Mouse (Mus musculus): ENCODE measurements around the gene Amer2. TPM values are rescaled to one million over a fixed set of nuclear protein-coding genes. Genes with fewer than 3 reads are reported as not detected.
A peak's percentile ranks its signal among the peaks of the same experiment; 100 is the strongest.

The Amer2 gene
- total RNA-seq, 2 experiments from 2014 or later: 37.3 to 38.0 TPM

DNA sequence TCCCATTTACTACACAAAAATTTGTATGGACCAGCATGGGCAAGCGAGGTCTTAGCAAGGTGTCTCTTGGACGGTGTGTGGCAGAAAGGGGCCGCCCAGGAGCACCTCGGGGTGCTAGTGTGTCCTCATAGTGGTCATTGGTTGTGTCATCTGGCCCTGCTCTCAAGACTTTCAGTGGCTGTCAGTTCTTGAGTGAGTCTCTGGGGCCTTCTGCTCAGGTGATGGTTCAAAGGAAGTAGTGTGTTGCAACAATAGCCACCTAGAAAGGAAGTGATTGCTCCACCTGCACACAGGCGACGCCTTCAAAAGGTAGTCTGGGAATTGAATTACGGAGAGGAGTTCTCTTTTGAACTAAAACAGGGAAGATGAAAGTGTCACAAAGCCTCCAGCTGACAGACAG lies 11.2 kb downstream of the Amer2 start:
- no peak for DNase-seq (ENCODE audit: low spot score in 2 of 2)
- intact Hi-C loops (cut with DNase I): loop anchor here (5.0 kb wide), 1 partner anchor 132 kb away; the partner anchor contains the start of genes Gm49336 and Nupl1

DNA sequence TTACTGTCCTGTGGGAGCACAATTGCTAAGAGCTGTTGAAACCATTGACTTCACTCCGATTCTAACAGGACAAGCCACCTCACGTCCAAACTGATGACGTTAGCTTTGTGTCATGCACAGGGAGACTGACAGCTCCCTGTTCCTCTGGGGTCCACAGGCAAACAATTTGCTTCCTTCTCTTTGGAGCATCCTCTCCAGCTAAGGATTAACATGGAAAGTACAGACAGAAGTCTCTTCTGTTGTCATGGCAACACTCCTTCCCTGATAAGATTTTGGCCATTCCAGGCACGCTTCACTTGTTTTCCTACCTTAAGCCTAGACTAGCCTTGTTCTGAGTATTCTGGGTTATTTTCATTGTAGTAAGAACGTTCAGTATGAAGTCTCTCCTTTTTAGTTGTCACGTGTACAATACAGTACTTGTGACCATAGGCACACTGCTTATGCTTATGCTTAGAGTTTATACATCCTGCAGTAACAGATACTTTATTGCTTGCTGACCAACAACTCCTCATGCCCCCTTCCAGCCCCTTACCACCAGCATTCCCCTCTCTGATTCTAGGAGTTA lies 12.1 kb downstream of the Amer2 start:
- intact Hi-C loops (cut with DNase I): no loop called here
- DNase-seq (ENCODE audit: low spot score in 2 of 2): no peak

DNA sequence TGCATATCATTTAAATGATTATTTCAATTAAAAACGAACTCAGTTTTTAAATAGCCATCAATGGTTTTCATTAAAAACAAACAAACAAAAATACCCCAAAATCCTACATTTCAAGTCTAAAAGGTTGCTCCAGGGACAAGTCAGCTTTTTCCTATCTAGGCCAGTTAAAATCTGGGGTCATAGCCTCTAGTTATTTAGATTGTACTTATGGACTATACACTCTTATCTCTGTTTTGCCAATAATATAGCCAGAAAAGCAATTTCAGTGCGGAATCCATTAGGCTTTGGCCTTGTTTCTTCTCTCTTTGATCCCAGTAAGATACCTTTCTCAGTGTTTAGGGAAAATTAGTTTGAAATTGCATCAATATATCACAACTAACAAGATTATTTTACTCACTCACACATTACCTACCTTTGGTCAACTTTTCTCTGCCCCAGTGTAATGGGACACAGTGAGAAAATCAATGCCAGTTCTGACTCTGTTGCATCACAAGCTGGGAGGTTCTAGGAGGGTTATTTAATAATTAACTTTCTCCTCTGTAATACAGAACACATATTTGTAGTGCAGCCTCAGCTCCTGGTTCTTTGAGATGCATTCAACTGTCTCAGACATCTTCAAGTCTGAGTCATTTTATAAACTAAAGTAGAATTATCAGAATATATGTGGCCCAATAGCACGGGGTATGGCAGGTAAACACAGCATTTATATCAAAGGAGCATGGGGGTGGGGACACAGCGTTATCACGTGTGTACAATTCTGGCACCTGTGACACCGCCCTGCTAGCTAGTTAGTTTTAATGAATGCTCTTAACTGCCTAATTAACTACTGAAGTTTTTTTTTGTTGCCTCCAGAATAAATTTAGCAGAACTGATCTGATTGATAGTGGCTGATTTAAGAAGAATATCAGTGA lies 13.8 kb downstream of the Amer2 start:
- DNase-seq (ENCODE audit: low spot score in 2 of 2): no peak
- intact Hi-C loops (cut with DNase I): no loop called here

GRCm38 (mm10) chr14:60388332-60388731 lies 15.3 kb downstream of the Amer2 start:
- DNase-seq (ENCODE audit: low spot score in 2 of 2): no peak
- intact Hi-C loops (cut with DNase I): no loop called here

- intact Hi-C loops (cut with DNase I): no loop called here
- DNase-seq (ENCODE audit: low spot score in 2 of 2): no peak
Measured at GRCm38 (mm10) chr14:60392202-60392601, 19.1 kb downstream of the Amer2 start.

DNA sequence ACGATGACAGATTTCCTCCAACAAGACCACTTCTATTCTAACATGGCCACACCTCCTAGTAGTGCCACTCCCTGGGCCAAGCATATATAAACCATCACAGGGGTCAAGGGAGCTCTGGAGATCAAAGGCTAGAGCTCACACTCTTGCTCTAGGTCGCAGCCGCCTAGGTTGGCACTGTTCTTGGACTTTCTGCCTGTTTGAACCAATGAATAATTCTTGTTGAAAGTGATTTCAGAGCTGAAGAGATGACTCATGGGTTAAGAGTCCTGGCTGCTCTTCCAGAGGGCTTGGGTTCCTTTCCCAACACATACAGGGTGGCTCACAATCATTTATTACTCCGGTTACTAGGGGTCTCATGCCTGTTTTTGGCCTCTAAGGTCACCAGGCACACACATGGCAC lies 24.3 kb downstream of the Amer2 start:
- intact Hi-C loops (cut with DNase I): no loop called here
- no peak for DNase-seq (ENCODE audit: low spot score in 2 of 2)

DNA sequence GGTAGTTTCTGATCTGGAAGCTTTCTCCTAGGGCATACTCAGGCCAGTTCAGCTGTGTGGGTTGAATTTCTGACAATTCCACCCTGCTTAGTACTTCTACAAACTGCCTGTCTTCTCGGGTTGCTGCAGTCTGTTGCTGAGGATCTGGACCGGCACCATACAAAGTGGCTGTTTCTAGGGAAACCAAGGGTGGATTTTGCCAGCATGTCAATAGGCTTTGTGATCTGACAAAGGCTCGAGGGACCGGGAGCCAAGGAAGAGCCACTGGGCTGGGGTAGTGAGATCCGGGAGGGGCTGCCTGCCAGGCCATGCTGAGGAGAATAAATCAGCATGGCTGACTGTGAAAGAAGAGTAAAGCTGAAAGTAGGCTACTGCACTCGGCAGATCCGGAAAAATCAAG lies 25.8 kb downstream of the Amer2 start:
- intact Hi-C loops (cut with DNase I): no loop called here
- DNase-seq (ENCODE audit: low spot score in 2 of 2): peak in 1 of 2 experiments; percentile 61

- intact Hi-C loops (cut with DNase I): no loop called here
- peak in 1 of 2 experiments; percentile 67 for DNase-seq (ENCODE audit: low spot score in 2 of 2)
Measured at GRCm38 (mm10) chr14:60403228-60403627, 30.2 kb downstream of the Amer2 start.

- intact Hi-C loops (cut with DNase I): no loop called here
- no peak for DNase-seq (ENCODE audit: low spot score in 2 of 2)
Measured at GRCm38 (mm10) chr14:60405829-60406228, 32.8 kb downstream of the Amer2 start.

- DNase-seq (ENCODE audit: low spot score in 2 of 2): no peak
- intact Hi-C loops (cut with DNase I): no loop called here
Measured at GRCm38 (mm10) chr14:60406543-60406942, 33.5 kb downstream of the Amer2 start.

GRCm38 (mm10) chr14:60407319-60407718 lies 34.3 kb downstream of the Amer2 start:
- intact Hi-C loops (cut with DNase I): no loop called here
- DNase-seq (ENCODE audit: low spot score in 2 of 2): no peak

DNA sequence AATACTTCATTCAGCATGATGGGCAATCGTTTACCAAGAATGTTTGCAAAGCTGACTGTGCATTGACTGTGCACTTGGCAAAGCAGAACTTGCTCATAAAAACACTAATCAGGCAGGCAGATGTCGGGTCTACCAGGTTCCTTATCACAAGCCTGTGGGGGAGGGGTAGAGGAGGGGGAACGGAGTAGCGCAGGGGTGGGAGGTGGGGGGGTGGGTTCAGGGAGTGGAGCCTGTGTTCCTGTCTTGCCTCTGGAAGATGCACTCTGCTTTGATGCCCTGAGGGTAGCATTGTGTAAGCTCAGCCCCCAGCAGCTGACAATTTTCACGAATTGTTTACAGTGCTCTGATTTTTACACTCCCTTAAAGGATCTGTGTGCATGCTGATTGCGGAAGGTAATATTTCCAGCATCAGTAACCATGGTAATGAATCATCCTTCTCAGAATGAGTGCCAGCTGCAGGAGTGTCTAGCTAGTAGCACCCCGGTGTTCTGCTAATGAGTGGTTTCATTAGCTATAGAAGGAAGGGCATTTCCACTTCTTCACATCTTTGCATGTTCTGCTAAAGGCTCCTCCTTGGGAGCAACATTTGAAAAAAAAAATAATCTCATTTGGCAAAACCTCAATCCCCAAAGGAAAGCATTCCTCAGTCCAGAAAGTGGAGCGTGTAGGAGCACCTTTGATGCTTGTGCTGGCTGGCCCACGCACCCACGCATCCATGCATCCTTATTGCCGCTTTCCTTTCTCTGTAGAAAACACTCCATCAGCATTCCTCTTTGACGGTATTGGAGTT lies 36.8 kb downstream of the Amer2 start:
- intact Hi-C loops (cut with DNase I): no loop called here
- peak; percentile 54 to 80 for DNase-seq (ENCODE audit: low spot score in 2 of 2)

DNA sequence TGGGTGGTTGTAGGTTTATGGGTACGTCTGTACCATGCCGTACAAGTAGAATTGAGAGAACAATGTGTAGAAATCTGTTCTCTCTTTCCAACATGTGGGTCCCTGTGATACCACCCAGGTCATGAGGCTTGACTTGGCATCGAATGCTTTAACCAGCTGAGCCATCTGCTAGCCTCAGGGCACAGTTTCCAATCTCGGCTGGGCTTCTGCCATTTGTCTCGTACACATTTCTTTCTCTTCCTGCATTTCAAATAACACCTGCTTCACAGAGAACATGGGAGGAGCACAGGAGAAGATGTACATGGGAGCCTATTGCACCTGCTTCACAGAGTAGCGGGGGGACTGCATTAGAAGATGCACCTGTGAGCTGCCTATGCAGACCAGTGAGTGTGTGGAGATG lies 38.2 kb downstream of the Amer2 start:
- intact Hi-C loops (cut with DNase I): no loop called here
- no peak for DNase-seq (ENCODE audit: low spot score in 2 of 2)

- intact Hi-C loops (cut with DNase I): loop anchor here (1.0 kb wide), 1 partner anchor 36 kb away; no protein-coding TSS in a partner anchor
- peak; percentile 87 to 94 for DNase-seq (ENCODE audit: low spot score in 2 of 2)
Measured at GRCm38 (mm10) chr14:60414691-60415090, 41.6 kb downstream of the Amer2 start.

DNA sequence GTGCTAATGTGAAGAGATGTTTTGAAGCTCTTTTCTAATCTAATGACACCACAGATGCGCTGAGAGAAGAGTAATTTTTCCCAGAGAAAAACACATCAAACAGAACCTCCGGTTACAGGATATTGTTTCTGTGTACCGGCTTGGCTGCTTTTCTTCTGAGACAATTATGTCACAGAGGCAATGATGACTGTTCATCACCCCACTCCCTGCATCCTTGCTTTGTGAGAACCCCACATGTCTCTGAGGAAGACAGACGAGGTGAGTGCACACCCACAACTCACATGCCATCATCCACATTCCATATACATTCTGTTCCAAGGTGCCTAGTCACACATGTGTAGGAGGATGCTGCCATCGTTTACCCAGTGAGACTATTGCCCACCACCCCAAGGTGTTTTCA lies 44.9 kb downstream of the Amer2 start:
- DNase-seq (ENCODE audit: low spot score in 2 of 2): peak in 1 of 2 experiments; percentile 70
- intact Hi-C loops (cut with DNase I): no loop called here

DNA sequence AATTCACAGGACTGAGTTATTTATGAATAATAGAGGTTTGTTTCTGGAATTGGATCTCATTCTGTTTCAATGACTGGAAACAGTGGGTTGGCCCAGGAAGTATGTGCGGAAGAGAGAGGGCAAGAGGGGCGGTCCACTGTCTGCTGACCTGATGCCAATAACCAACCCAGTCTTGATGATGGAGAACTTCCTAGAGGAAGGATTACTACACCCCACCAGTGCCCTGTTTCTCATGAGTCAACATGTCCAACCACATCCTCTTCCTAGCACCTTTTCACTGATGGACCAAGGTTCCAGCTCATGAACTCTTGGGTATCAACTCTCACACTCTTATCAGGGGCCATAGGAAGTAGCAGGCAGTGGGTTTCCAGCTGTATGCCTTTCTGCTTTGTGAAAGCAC lies 49.9 kb downstream of the Amer2 start:
- intact Hi-C loops (cut with DNase I): no loop called here
- no peak for DNase-seq (ENCODE audit: low spot score in 2 of 2)

DNA sequence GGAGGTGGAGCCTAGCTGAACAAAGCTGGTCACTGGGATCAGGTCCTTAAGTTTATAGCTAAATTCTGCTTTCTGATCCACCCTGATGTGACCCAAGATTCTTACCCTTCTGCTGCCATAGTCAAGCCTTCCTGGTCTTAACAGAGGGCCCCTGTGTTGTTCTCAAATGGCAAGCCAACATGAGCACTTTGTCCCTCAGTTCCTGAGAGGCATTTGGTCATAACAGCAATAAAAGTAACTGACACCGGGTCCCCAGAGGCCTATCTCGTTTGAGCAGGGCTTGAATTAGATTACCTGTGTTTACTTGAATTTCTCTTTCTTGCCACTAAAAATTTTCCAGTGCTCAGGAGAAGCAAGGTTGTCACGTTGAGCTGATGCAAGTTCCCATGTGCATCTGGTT lies 51.1 kb downstream of the Amer2 start:
- DNase-seq (ENCODE audit: low spot score in 2 of 2): no peak
- intact Hi-C loops (cut with DNase I): no loop called here

GRCm38 (mm10) chr14:60425553-60425952 lies 52.5 kb downstream of the Amer2 start:
- intact Hi-C loops (cut with DNase I): no loop called here

GRCm38 (mm10) chr14:60427896-60428295 lies 54.8 kb downstream of the Amer2 start:
- DNase-seq (ENCODE audit: low spot score in 2 of 2): no peak
- intact Hi-C loops (cut with DNase I): no loop called here

More at GRCm38 (mm10) chr14:60425553-60425952, 52.5 kb downstream of the Amer2 start:
- no peak for DNase-seq (ENCODE audit: low spot score in 2 of 2)

- intact Hi-C loops (cut with DNase I): no loop called here
- no peak for DNase-seq (ENCODE audit: low spot score in 2 of 2)
Measured at GRCm38 (mm10) chr14:60429513-60429912, 56.5 kb downstream of the Amer2 start.
